Mouse (Mus musculus) ES-E14 (cell line): ENCODE measurements around the gene Tagln. TPM values are rescaled to one million over a fixed set of nuclear protein-coding genes. Genes with fewer than 3 reads are reported as not detected.

Experiments
- DNase-seq: peaks from one replicate; pipeline ENCODE4 v3.0.0-alpha.2; 2013; ENCODE audit warnings: low read depth, low spot score
- H3K27ac ChIP-seq: 2 replicates; pipeline ENCODE4 v1.5.1; 2012; ENCODE audit warnings: low read depth, mild to moderate bottlenecking, low read length, moderate library complexity, mixed read lengths; ENCODE audit not compliant: poor library complexity, insufficient read depth, severe bottlenecking
- H3K36me3 ChIP-seq: 2 replicates; pipeline ENCODE4 v1.6.1; 2012; ENCODE audit warnings: mild to moderate bottlenecking, low read length, moderate library complexity, mixed read lengths; ENCODE audit not compliant: control insufficient read depth, poor library complexity, insufficient read depth, severe bottlenecking
- H3K4me1 ChIP-seq, 2 experiments: fragments of 150-350 bp in 1 of 2; sonication (generic) in 1 of 2; 2 replicates each; pipeline ENCODE4 v1.6.1; 2012; ENCODE audit warnings: low read length in 2 of 2, mild to moderate bottlenecking in 1 of 2, mixed read lengths in 1 of 2; ENCODE audit not compliant: control insufficient read depth in 2 of 2, insufficient read depth in 2 of 2, poor library complexity in 1 of 2
- H3K4me3 ChIP-seq, 2 experiments: fragments of 150-350 bp in 1 of 2; sonication (generic) in 1 of 2; 2 replicates each; pipeline ENCODE4 v1.5.1; 2012; ENCODE audit warnings: low read length in 2 of 2, low read depth in 1 of 2, mild to moderate bottlenecking in 1 of 2, mixed read lengths in 1 of 2; ENCODE audit not compliant: insufficient read depth in 1 of 2, poor library complexity in 1 of 2, severe bottlenecking in 1 of 2
- H3K9ac ChIP-seq: 2 replicates; pipeline ENCODE4 v1.6.1; 2012; ENCODE audit warnings: low read depth, mild to moderate bottlenecking, low read length, mixed read lengths; ENCODE audit not compliant: poor library complexity, insufficient read depth, severe bottlenecking
- H3K9me3 ChIP-seq: fragments of 150-350 bp; sonication (generic); 2 replicates; pipeline ENCODE4 v1.6.1; 2012; ENCODE audit warnings: low read depth, mild to moderate bottlenecking, low read length; ENCODE audit not compliant: control insufficient read depth, insufficient read depth
- CHD2 ChIP-seq: IDR thresholded peaks from 2 replicates; pipeline ENCODE4 v1.6.1; 2014; ENCODE audit warnings: mild to moderate bottlenecking, low read depth, low read length, inconsistent platforms
- HCFC1 ChIP-seq: IDR thresholded peaks from 2 replicates; pipeline ENCODE4 v1.6.1; 2012; ENCODE audit warnings: low read length, inconsistent platforms, borderline replicate concordance; ENCODE audit not compliant: insufficient read depth
- MAFK ChIP-seq: IDR thresholded peaks from 2 replicates; pipeline ENCODE4 v1.6.1; 2014; ENCODE audit warnings: mild to moderate bottlenecking, low read depth, low read length, inconsistent platforms; ENCODE audit not compliant: insufficient read depth
- ZC3H11A ChIP-seq: IDR thresholded peaks from 2 replicates; pipeline ENCODE4 v1.6.1; 2012; ENCODE audit warnings: low read depth, mild to moderate bottlenecking, inconsistent platforms, low read length, borderline replicate concordance
- ZNF384 ChIP-seq: IDR thresholded peaks from 2 replicates; pipeline ENCODE4 v1.6.1; 2012; ENCODE audit warnings: low read depth, low read length, inconsistent platforms
- in situ Hi-C, 2 experiments: fragments of 600-800 bp; cut with MboI; formaldehyde crosslinking; loops; one replicate each; pipeline ENCODE4 v1.15.1; 2025; ENCODE audit warnings: low sequenced_read_pairs in 2 of 2, inconsistent platforms in 1 of 2; ENCODE audit not compliant: unreplicated experiment in 2 of 2
- total RNA-seq: library from RNA; depleted of rRNA; stranded (reverse); fragments of 300-350 nt; gene quantifications from 2 replicates; pipeline ENCODE4 v1.2.3, GENCODE M21; 2012

Gene Tagln
- total RNA-seq, 1 experiment, result 575 TPM

GRCm38 (mm10) chr9:45952057-45952456 lies 16.2 kb upstream of the Tagln start:
- peaks cover 26% of the 10 kb centered on the region for H3K36me3 ChIP-seq
- H3K9ac ChIP-seq, result no peak overlapping the region
- no peak overlapping the region for H3K27ac ChIP-seq
- H3K9me3 ChIP-seq, result no peaks in the 10 kb centered on the region
- in situ Hi-C loops, result no loop called here
- DNase-seq, result no peak
- H3K4me1 ChIP-seq, result peaks cover 0 to 5% of the 10 kb centered on the region in 2 experiments; a peak in 1 of 4 replicates
- H3K4me3 ChIP-seq, result no peak overlapping the region
- TF ChIP-seq ZC3H11A (no peak), HCFC1 (no peak), ZNF384 (no peak), MAFK (no peak)

- Histone ChIP-seq H3K9me3 (no peaks in the 10 kb centered on the region), H3K4me1 (peaks cover 0 to 17% of the 10 kb centered on the region in 2 experiments; a peak in 2 of 4 replicates), H3K27ac (no peak overlapping the region), H3K9ac (no peak overlapping the region), H3K36me3 (peaks cover 60% of the 10 kb centered on the region), H3K4me3 (no peak overlapping the region)
- TF ChIP-seq CHD2 (no peak), MAFK (no peak), ZNF384 (no peak), HCFC1 (no peak), ZC3H11A (no peak)
- in situ Hi-C loops, result no loop called here
- no peak for DNase-seq
Measured at GRCm38 (mm10) chr9:45946872-45947183, 11.0 kb upstream of the Tagln start.

- no peak for DNase-seq
- in situ Hi-C loops, result no loop called here
Measured at GRCm38 (mm10) chr9:45946182-45946871, 10.5 kb upstream of the Tagln start.

GRCm38 (mm10) chr9:45945721-45946120 lies 9.9 kb upstream of the Tagln start:
- no peak for DNase-seq
- in situ Hi-C loops, result no loop called here
- H3K9ac ChIP-seq, result no peak overlapping the region
- H3K9me3 ChIP-seq, result no peaks in the 10 kb centered on the region
- no peak overlapping the region for H3K4me3 ChIP-seq
- H3K36me3 ChIP-seq, result peaks cover 56% of the 10 kb centered on the region
- TF ChIP-seq MAFK (no peak), ZNF384 (no peak), CHD2 (no peak), ZC3H11A (no peak), HCFC1 (no peak)
- no peak overlapping the region for H3K27ac ChIP-seq
- H3K4me1 ChIP-seq, result peaks cover 0 to 18% of the 10 kb centered on the region in 2 experiments; a peak in 3 of 4 replicates

More at GRCm38 (mm10) chr9:45946182-45946871, 10.5 kb upstream of the Tagln start:
- Histone ChIP-seq H3K27ac (no peak overlapping the region), H3K4me1 (peaks cover 0 to 18% of the 10 kb centered on the region in 2 experiments; a peak in 3 of 4 replicates), H3K9me3 (no peaks in the 10 kb centered on the region), H3K9ac (no peak overlapping the region), H3K36me3 (peaks cover 57% of the 10 kb centered on the region), H3K4me3 (no peak overlapping the region)
- TF ChIP-seq HCFC1 (no peak), ZNF384 (no peak), MAFK (no peak), CHD2 (no peak), ZC3H11A (no peak)
